Mouse (Mus musculus): ENCODE measurements around the gene Son.

DNA sequence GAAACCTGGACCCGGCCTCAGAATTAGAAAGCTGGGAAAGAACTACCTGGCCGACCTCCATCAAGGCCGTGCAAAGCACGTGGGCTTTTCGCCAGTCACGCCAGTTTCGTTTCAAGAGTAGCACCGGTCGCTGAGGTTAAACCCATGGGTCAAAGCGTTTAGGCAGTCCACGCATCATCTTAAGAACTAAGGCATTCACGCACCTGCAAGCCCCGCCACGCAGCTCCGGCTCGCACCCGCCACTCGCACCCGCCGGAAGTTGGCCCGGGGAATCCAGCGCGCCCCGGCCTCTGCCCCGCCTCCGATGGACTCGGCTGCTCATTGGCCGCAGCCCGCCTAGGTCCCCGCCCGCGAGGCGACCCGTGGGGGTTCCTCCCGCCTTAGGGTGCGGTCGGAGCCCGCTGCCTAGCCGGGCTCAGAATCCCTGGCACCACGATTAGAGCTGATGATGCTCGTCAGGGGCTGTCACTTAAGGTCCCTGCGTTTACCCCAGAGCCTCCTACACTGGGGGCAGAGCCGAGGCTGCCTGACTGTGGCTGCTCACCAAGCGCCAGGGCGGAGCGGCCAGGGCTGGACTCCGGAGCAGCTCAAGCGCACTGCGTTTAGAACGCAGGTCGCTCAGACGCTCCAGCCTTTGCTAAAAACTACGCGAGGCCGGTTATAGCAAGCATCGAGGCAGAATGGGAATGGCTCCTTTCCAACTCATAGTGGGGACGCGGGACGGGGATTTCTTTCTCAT, 456 bp upstream of the Son start, which contains the start of gene Gart:
- no peak for TF ChIP-seq CTCF (IDR thresholded peaks at IDR 0.05; ENCODE audit: insufficient read depth, low read length)
- TF ChIP-seq POLR2A (IDR thresholded peaks at IDR 0.05; ENCODE audit: borderline replicate concordance, extremely low read depth, low read depth, low read length): peak; percentile 99

All from lung, adult 2 months (tissue).